Mouse (Mus musculus) intestine, embryonic 16.5 days (tissue): ENCODE results near the gene Drg2. TPM values are rescaled to one million over a fixed set of nuclear protein-coding genes. Genes with fewer than 3 reads are reported as not detected.

Source experiments
- ATAC-seq: fragments of 200-750 bp; cut with Nextera tagmentation; 2 replicates; pipeline ENCODE4 v1.8.0; 2017; ENCODE audit warnings: moderate TSS enrichment, moderate library complexity
- H3K27ac ChIP-seq: fragments of 300-500 bp; sonication (generic); 2 replicates; pipeline ENCODE4 v1.5.1; 2014; ENCODE audit warnings: mild to moderate bottlenecking, low read length
- H3K27me3 ChIP-seq: fragments of 300-500 bp; sonication (generic); replicated peaks from 2 replicates; pipeline ENCODE4 v1.6.1; 2014; ENCODE audit warnings: low read length, control low read depth, mixed read lengths; ENCODE audit not compliant: control insufficient read depth, insufficient read depth
- H3K36me3 ChIP-seq: fragments of 300-500 bp; sonication (generic); 2 replicates; pipeline ENCODE4 v1.6.1; 2014; ENCODE audit warnings: low read length, control low read depth; ENCODE audit not compliant: control insufficient read depth, insufficient read depth
- H3K4me1 ChIP-seq: fragments of 300-500 bp; sonication (generic); 2 replicates; pipeline ENCODE4 v1.6.1; 2014; ENCODE audit warnings: low read length, control low read depth, mixed read lengths; ENCODE audit not compliant: control insufficient read depth, insufficient read depth
- H3K4me2 ChIP-seq: fragments of 300-500 bp; sonication (generic); 2 replicates; pipeline ENCODE4 v1.6.1; 2014; ENCODE audit warnings: low read depth, low read length, control low read depth
- H3K4me3 ChIP-seq: fragments of 300-500 bp; sonication (generic); 2 replicates; pipeline ENCODE4 v1.5.1; 2014; ENCODE audit warnings: mild to moderate bottlenecking, low read length
- H3K9ac ChIP-seq: fragments of 300-500 bp; sonication (generic); 2 replicates; pipeline ENCODE4 v1.6.1; 2014; ENCODE audit warnings: low read depth, low read length
- H3K9me3 ChIP-seq: fragments of 300-500 bp; sonication (generic); 2 replicates; pipeline ENCODE4 v1.6.1; 2016; ENCODE audit warnings: low read length, control low read depth; ENCODE audit not compliant: control insufficient read depth
- WGBS: fragments of 180-500 bp; shearing (Covaris S2); extraction: QIAGEN DNeasy Blood & Tissue Kit; methylation state at CpG from one replicate; pipeline ENCODE4 v1.1.7; 2014; 5-methylcytosine and 5-hydroxymethylcytosine counted together
- polyA plus RNA-seq: library from polyadenylated mRNA; unstranded; fragments of >200 nt; fragmentation: Nextera tagmentation; extraction: Ambion mirVana; gene quantifications from 2 replicates; pipeline ENCODE4 v1.2.1, GENCODE M21; 2015

Gene Drg2
- polyA plus RNA-seq, 1 experiment from 2014 or later, result 107 TPM

- H3K4me2 ChIP-seq, result no peak overlapping the region
- H3K36me3 ChIP-seq, result no peaks in the 10 kb centered on the region
- no peak overlapping the region for H3K9ac ChIP-seq
- H3K27ac ChIP-seq, result no peak overlapping the region
- ATAC-seq, result peak; percentile 68
- no peaks in the 10 kb centered on the region for H3K4me1 ChIP-seq
- H3K27me3 ChIP-seq, result no peaks in the 10 kb centered on the region
- H3K9me3 ChIP-seq, result no peaks in the 10 kb centered on the region
- 53% methylated on average over 3 of the region's 3 CpGs for WGBS
- H3K4me3 ChIP-seq, result no peak overlapping the region
Observed at GRCm38 (mm10) chr11:60486267-60486666, 31.9 kb downstream of the Drg2 start.

GRCm38 (mm10) chr11:60492726-60493125 lies 38.3 kb downstream of the Drg2 start:
- Histone ChIP-seq H3K9me3 (no peaks in the 10 kb centered on the region), H3K27ac (no peak overlapping the region), H3K27me3 (no peaks in the 10 kb centered on the region), H3K36me3 (no peaks in the 10 kb centered on the region), H3K4me3 (no peak overlapping the region), H3K4me2 (no peak overlapping the region), H3K9ac (no peak overlapping the region), H3K4me1 (no peaks in the 10 kb centered on the region)
- WGBS, result 91% methylated on average over 5 of the region's 5 CpGs
- ATAC-seq, result no peak

DNA sequence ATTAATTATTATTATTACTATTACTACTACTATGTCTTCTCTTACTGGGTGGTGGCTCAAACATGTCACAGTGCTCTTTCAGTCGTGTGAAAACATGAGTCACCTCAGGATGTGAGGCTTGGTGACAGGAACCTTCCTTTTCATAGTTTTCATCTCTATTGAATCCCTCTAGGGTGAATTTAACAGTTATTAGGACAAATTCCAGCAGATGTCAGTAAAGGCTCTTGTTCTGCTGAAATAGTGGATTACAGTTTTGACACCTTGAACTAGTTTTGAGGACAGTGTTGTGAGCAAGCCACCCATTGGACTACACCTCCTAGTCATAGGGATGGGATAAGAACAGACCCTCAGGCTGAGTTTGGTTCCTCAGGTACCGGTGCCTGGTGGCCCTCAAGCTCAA lies 41.3 kb downstream of the Drg2 start:
- H3K4me1 ChIP-seq, result no peaks in the 10 kb centered on the region
- ATAC-seq, result no peak
- H3K9ac ChIP-seq, result no peak overlapping the region
- no peak overlapping the region for H3K27ac ChIP-seq
- H3K9me3 ChIP-seq, result no peaks in the 10 kb centered on the region
- 62% methylated on average over 2 of the region's 2 CpGs for WGBS
- no peaks in the 10 kb centered on the region for H3K36me3 ChIP-seq
- no peak overlapping the region for H3K4me3 ChIP-seq
- no peak overlapping the region for H3K4me2 ChIP-seq
- H3K27me3 ChIP-seq, result no peaks in the 10 kb centered on the region

DNA sequence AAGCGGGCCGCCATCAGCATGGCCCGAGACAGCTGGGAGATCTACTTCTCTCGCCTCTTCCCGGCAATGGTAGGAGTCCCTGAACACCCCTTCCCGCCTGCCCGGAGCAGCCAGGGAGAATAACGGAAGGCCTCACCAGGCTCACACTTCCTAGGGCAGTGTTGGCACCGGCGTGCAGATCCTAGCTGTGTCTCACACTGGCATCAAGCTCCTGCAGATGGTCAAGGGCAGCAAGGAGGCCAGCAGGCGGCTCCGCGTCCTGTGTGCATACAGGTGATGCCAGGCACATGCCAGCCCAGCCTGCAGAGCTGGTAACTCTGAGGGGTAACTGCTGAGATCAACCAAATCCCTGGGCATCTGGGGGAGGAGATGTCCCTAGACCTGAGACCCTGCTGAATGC lies 52.9 kb downstream of the Drg2 start:
- no peak overlapping the region for H3K4me3 ChIP-seq
- 82% methylated on average over 13 of the region's 13 CpGs for WGBS
- ATAC-seq, result no peak
- H3K4me1 ChIP-seq, result 0 out of 2 replicates have a peak, but pooled peaks cover 6% of the 10 kb centered on the region
- no peak overlapping the region for H3K27ac ChIP-seq
- no peaks in the 10 kb centered on the region for H3K9me3 ChIP-seq
- no peaks in the 10 kb centered on the region for H3K36me3 ChIP-seq
- H3K27me3 ChIP-seq, result peaks cover 9% of the 10 kb centered on the region; the same call in 1 of the 2 replicates
- H3K4me2 ChIP-seq, result no peak overlapping the region
- H3K9ac ChIP-seq, result no peak overlapping the region

DNA sequence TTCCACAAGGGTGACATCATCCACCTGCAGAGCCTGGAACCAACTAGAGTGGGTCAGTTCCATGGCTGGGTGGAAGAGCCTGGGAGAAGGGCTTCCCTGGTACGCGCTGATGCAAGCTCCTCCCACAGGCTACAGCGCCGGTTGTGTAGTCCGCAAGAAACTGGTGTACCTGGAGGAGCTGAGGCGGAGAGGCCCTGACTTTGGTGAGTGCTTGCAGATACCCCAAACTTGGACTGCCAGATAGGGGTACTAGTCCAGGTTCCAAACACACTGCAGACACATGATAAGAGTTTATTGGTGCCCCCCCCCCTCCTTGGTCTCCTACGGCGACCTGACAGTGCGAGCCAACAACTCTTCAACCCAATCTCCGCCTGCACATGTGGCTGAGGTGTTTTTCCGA lies 54.6 kb downstream of the Drg2 start:
- H3K4me1 ChIP-seq, result 0 out of 2 replicates have a peak, but pooled peaks cover 6% of the 10 kb centered on the region
- H3K4me3 ChIP-seq, result peak overlapping the region; percentile 51
- peak; percentile 76 for ATAC-seq
- no peak overlapping the region for H3K27ac ChIP-seq
- peak overlapping the region; percentile 64 for H3K9ac ChIP-seq
- H3K9me3 ChIP-seq, result no peaks in the 10 kb centered on the region
- 5% methylated on average over 11 of the region's 11 CpGs for WGBS
- peaks cover 9% of the 10 kb centered on the region; the same call in 1 of the 2 replicates for H3K27me3 ChIP-seq
- peak overlapping the region; percentile 86 for H3K4me2 ChIP-seq
- H3K36me3 ChIP-seq, result no peaks in the 10 kb centered on the region

GRCm38 (mm10) chr11:60509500-60509899 lies 55.1 kb downstream of the Drg2 start:
- ATAC-seq, result peak; percentile 87
- under 1% methylated on average over 25 of the region's 25 CpGs for WGBS
- no peak overlapping the region for H3K27ac ChIP-seq

GRCm38 (mm10) chr11:60511893-60512292 lies 57.5 kb downstream of the Drg2 start:
- H3K27me3 ChIP-seq, result peaks cover 9% of the 10 kb centered on the region; the same call in 1 of the 2 replicates
- no peak overlapping the region for H3K4me2 ChIP-seq
- H3K9ac ChIP-seq, result no peak overlapping the region
- H3K27ac ChIP-seq, result no peak overlapping the region
- no peak overlapping the region for H3K4me3 ChIP-seq
- no peaks in the 10 kb centered on the region for H3K9me3 ChIP-seq
- no peaks in the 10 kb centered on the region for H3K36me3 ChIP-seq
- H3K4me1 ChIP-seq, result 0 out of 2 replicates have a peak, but pooled peaks cover 6% of the 10 kb centered on the region
- no peak for ATAC-seq
- 65% methylated on average over 1 of the region's 1 CpGs for WGBS

More at GRCm38 (mm10) chr11:60509500-60509899, 55.1 kb downstream of the Drg2 start:
- H3K4me2 ChIP-seq, result peak overlapping the region; percentile 86
- peak overlapping the region; percentile 51 for H3K4me3 ChIP-seq
- H3K36me3 ChIP-seq, result no peaks in the 10 kb centered on the region
- H3K27me3 ChIP-seq, result peaks cover 9% of the 10 kb centered on the region; the same call in 1 of the 2 replicates
- H3K9me3 ChIP-seq, result no peaks in the 10 kb centered on the region
- peak overlapping the region; percentile 64 for H3K9ac ChIP-seq
- H3K4me1 ChIP-seq, result 0 out of 2 replicates have a peak, but pooled peaks cover 6% of the 10 kb centered on the region

DNA sequence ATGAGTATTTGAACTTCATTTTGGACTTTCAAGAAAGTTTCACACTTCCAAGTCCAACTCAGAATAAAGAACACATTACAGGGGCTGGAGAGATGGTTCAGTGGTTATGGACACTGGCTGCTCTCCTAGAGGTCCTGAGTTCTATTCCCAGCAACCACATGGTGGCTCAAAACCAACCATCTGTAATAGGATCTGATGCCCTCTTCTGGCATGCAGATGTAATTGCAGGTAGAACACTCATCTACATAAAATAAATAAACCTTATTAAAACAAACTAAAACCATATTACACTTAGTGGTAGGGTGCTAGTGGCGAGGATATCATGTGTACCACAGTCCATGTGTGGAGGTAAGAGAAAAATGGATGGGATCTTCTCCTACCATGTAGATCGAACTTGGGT lies 58.1 kb downstream of the Drg2 start:
- 84% methylated on average over 2 of the region's 2 CpGs for WGBS
- H3K9me3 ChIP-seq, result no peaks in the 10 kb centered on the region
- H3K36me3 ChIP-seq, result no peaks in the 10 kb centered on the region
- no peak for ATAC-seq
- H3K4me3 ChIP-seq, result no peak overlapping the region
- no peak overlapping the region for H3K9ac ChIP-seq
- H3K4me1 ChIP-seq, result 0 out of 2 replicates have a peak, but pooled peaks cover 6% of the 10 kb centered on the region
- H3K27ac ChIP-seq, result no peak overlapping the region
- H3K27me3 ChIP-seq, result peaks cover 9% of the 10 kb centered on the region; the same call in 1 of the 2 replicates
- H3K4me2 ChIP-seq, result no peak overlapping the region

- WGBS, result 46% methylated on average over 2 of the region's 2 CpGs
- Histone ChIP-seq H3K4me3 (no peak overlapping the region), H3K36me3 (no peaks in the 10 kb centered on the region), H3K27me3 (peaks cover 2% of the 10 kb centered on the region; the same call in 1 of the 2 replicates), H3K4me2 (no peak overlapping the region), H3K27ac (no peak overlapping the region), H3K9me3 (no peaks in the 10 kb centered on the region), H3K9ac (no peak overlapping the region), H3K4me1 (no peaks in the 10 kb centered on the region)
- peak; percentile 42; the same call in 1 of the 2 replicates for ATAC-seq
Observed at GRCm38 (mm10) chr11:60514941-60515340, 60.5 kb downstream of the Drg2 start.

DNA sequence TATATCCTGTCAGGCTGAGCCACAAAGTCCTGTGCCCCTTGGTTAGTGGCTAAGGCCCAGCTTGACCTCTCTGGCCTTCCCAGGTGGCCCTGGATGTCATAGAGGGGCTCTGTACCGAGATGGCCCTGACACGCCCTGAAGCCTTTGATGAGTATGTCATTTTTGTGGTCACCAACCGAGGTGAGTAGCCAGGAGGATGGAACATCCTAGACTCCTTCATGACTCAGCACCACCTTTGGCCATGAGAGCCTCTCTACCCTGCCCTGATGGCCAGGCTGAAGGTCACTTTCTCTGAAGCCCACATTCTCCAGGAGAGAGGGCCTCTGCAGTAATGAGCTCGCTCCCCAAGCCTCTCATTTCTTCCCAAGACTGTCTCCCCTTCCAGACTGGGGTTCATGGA lies 63.9 kb downstream of the Drg2 start:
- Histone ChIP-seq H3K36me3 (no peaks in the 10 kb centered on the region), H3K9me3 (no peaks in the 10 kb centered on the region), H3K4me3 (no peak overlapping the region), H3K27ac (no peak overlapping the region), H3K4me1 (no peaks in the 10 kb centered on the region), H3K9ac (no peak overlapping the region), H3K27me3 (no peaks in the 10 kb centered on the region), H3K4me2 (no peak overlapping the region)
- 69% methylated on average over 4 of the region's 4 CpGs for WGBS
- ATAC-seq, result no peak
